Mouse (Mus musculus) thymus, adult 2 months (tissue): ENCODE measurements around the gene Lysmd3. TPM values are rescaled to one million over a fixed set of nuclear protein-coding genes. Genes with fewer than 3 reads are reported as not detected.

ENCODE experiments used
- DNase-seq: peaks from one replicate; pipeline ENCODE4 v3.0.0; 2021
- H3K27ac ChIP-seq: fragments of 200-500 bp; 2 replicates; pipeline ENCODE4 v1.5.1; 2012; ENCODE audit warnings: low read length, control low read depth; ENCODE audit not compliant: control insufficient read depth, insufficient read depth
- H3K27me3 ChIP-seq: fragments of 200-500 bp; 2 replicates; pipeline ENCODE4 v1.6.1; 2012; ENCODE audit warnings: mild to moderate bottlenecking, low read length, moderate library complexity, mixed read lengths; ENCODE audit not compliant: control insufficient read depth, insufficient read depth
- H3K36me3 ChIP-seq: fragments of 200-500 bp; 2 replicates; pipeline ENCODE4 v1.6.1; 2012; ENCODE audit warnings: mild to moderate bottlenecking, low read length, moderate library complexity; ENCODE audit not compliant: control insufficient read depth, insufficient read depth
- H3K4me1 ChIP-seq: fragments of 200-500 bp; replicated peaks from 2 replicates; pipeline ENCODE4 v1.6.1; 2012; ENCODE audit warnings: low read length; ENCODE audit not compliant: control insufficient read depth, insufficient read depth
- H3K4me3 ChIP-seq: fragments of 200-500 bp; 2 replicates; pipeline ENCODE4 v1.5.1; 2012; ENCODE audit warnings: mild to moderate bottlenecking, low read length, control low read depth, moderate library complexity; ENCODE audit not compliant: control insufficient read depth, insufficient read depth
- CTCF ChIP-seq: fragments of 200-500 bp; IDR thresholded peaks from 2 replicates; pipeline ENCODE4 v1.5.1; 2012; ENCODE audit warnings: mild to moderate bottlenecking, control low read depth, low read length, moderate library complexity, borderline replicate concordance; ENCODE audit not compliant: control insufficient read depth, poor library complexity, insufficient read depth; ENCODE audit errors: extremely low read depth
- POLR2A ChIP-seq: fragments of 200-500 bp; IDR thresholded peaks from 2 replicates; pipeline ENCODE4 v1.6.1; 2012; ENCODE audit warnings: mild to moderate bottlenecking, low read length, control low read depth, moderate library complexity; ENCODE audit not compliant: control insufficient read depth, poor library complexity, insufficient read depth; ENCODE audit errors: extremely low read depth
- WGBS: fragments of 180-500 bp; shearing (Covaris S2); methylation state at CpG from one replicate; pipeline ENCODE4 v1.1.7; 2018; 5-methylcytosine and 5-hydroxymethylcytosine counted together
- polyA plus RNA-seq: library from polyadenylated mRNA; depleted of rRNA; stranded (reverse); fragments of >200 nt; gene quantifications from 2 replicates; pipeline ENCODE4 v1.2.3, GENCODE M21; 2012

Gene Lysmd3
- polyA plus RNA-seq, 1 experiment, result 11.1 TPM

GRCm38 (mm10) chr13:81691606-81692005 lies 34.1 kb downstream of the Lysmd3 start:
- Histone ChIP-seq H3K4me3 (no peak overlapping the region), H3K36me3 (no peaks in the 10 kb centered on the region), H3K4me1 (peaks cover 12% of the 10 kb centered on the region), H3K27me3 (no peaks in the 10 kb centered on the region), H3K27ac (no peak overlapping the region)
- DNase-seq, result no peak
- 52% methylated on average over 9 of the region's 9 CpGs for WGBS
- TF ChIP-seq POLR2A, result no peak
- no peak for TF ChIP-seq CTCF

GRCm38 (mm10) chr13:81694446-81694845 lies 37.0 kb downstream of the Lysmd3 start:
- WGBS, result 99% methylated on average over 12 of the region's 12 CpGs
- Histone ChIP-seq H3K27me3 (no peaks in the 10 kb centered on the region), H3K36me3 (no peaks in the 10 kb centered on the region), H3K4me3 (no peak overlapping the region), H3K4me1 (peaks cover 12% of the 10 kb centered on the region), H3K27ac (no peak overlapping the region)
- no peak for DNase-seq
- TF ChIP-seq CTCF (no peak), POLR2A (no peak)

- TF ChIP-seq CTCF, result no peak
- no peak for TF ChIP-seq POLR2A
- no peaks in the 10 kb centered on the region for H3K4me1 ChIP-seq
Measured at GRCm38 (mm10) chr13:81703148-81703547, 45.7 kb downstream of the Lysmd3 start.

GRCm38 (mm10) chr13:81703621-81704020 lies 46.2 kb downstream of the Lysmd3 start:
- no peak overlapping the region for H3K4me3 ChIP-seq
- H3K27me3 ChIP-seq, result no peaks in the 10 kb centered on the region
- no peak for TF ChIP-seq POLR2A
- TF ChIP-seq CTCF, result no peak
- no peak for DNase-seq
- WGBS, result 95% methylated on average over 9 of the region's 9 CpGs
- H3K4me1 ChIP-seq, result no peaks in the 10 kb centered on the region
- no peaks in the 10 kb centered on the region for H3K36me3 ChIP-seq
- no peak overlapping the region for H3K27ac ChIP-seq

More at GRCm38 (mm10) chr13:81703148-81703547, 45.7 kb downstream of the Lysmd3 start:
- Histone ChIP-seq H3K27me3 (no peaks in the 10 kb centered on the region), H3K27ac (no peak overlapping the region), H3K4me3 (no peak overlapping the region), H3K36me3 (no peaks in the 10 kb centered on the region)
- 84% methylated on average over 7 of the region's 7 CpGs for WGBS
- no peak for DNase-seq

- no peak overlapping the region for H3K27ac ChIP-seq
- TF ChIP-seq CTCF, result no peak
- no peak for TF ChIP-seq POLR2A
- no peak overlapping the region for H3K4me3 ChIP-seq
- no peak for DNase-seq
- no peaks in the 10 kb centered on the region for H3K27me3 ChIP-seq
- peaks cover 2% of the 10 kb centered on the region for H3K4me1 ChIP-seq
- H3K36me3 ChIP-seq, result no peaks in the 10 kb centered on the region
- 97% methylated on average over 5 of the region's 5 CpGs for WGBS
Measured at GRCm38 (mm10) chr13:81706311-81706710, 48.8 kb downstream of the Lysmd3 start.

- Histone ChIP-seq H3K36me3 (no peaks in the 10 kb centered on the region), H3K27ac (no peak overlapping the region), H3K4me3 (no peak overlapping the region), H3K27me3 (no peaks in the 10 kb centered on the region), H3K4me1 (peaks cover 10% of the 10 kb centered on the region)
- no peak for DNase-seq
- WGBS, result 53% methylated on average over 4 of the region's 4 CpGs
- TF ChIP-seq POLR2A (no peak), CTCF (no peak)
Measured at GRCm38 (mm10) chr13:81709805-81710204, 52.3 kb downstream of the Lysmd3 start.

- DNase-seq, result no peak
- no peak overlapping the region for H3K27ac ChIP-seq
- no peaks in the 10 kb centered on the region for H3K36me3 ChIP-seq
- H3K27me3 ChIP-seq, result no peaks in the 10 kb centered on the region
- TF ChIP-seq CTCF (no peak), POLR2A (no peak)
- peak overlapping the region; percentile 79 for H3K4me3 ChIP-seq
- H3K4me1 ChIP-seq, result peaks cover 10% of the 10 kb centered on the region
- 2% methylated on average over 7 of the region's 7 CpGs for WGBS
Measured at GRCm38 (mm10) chr13:81710266-81710665, 52.8 kb downstream of the Lysmd3 start.
